Mouse (Mus musculus) myocyte (in vitro differentiated cells): ENCODE results near the gene Ilk. TPM values are rescaled to one million over a fixed set of nuclear protein-coding genes. Genes with fewer than 3 reads are reported as not detected.
"Not testable (repeated sequence)": the region's sequence is repeated elsewhere in the genome, so short reads cannot be mapped to it uniquely, and the experiment has no call there.

ENCODE experiments used
- H3K27me3 ChIP-seq: one replicate; pipeline ENCODE4 v1.6.1; 2011; ENCODE audit not compliant: control insufficient read depth, insufficient read depth, insufficient read length
- H3K36me3 ChIP-seq: one replicate; pipeline ENCODE4 v1.6.1; 2011; ENCODE audit not compliant: control insufficient read depth, insufficient read depth
- H3K4me2 ChIP-seq: one replicate; pipeline ENCODE4 v1.6.1; 2011; ENCODE audit warnings: low read depth, control low read depth
- H3K4me3 ChIP-seq: one replicate; pipeline ENCODE4 v1.5.1; 2011; ENCODE audit warnings: mild to moderate bottlenecking, control low read depth, moderate library complexity
- H3K79me2 ChIP-seq: one replicate; pipeline ENCODE4 v1.6.1; 2011; ENCODE audit not compliant: control insufficient read depth, insufficient read depth
- H3ac ChIP-seq: one replicate; pipeline ENCODE4 v1.6.1; 2011; ENCODE audit not compliant: control insufficient read depth, insufficient read length
- CEBPB ChIP-seq: IDR thresholded peaks from 2 replicates; pipeline ENCODE4 v1.6.1; 2011; ENCODE audit warnings: mild to moderate bottlenecking, moderate library complexity; ENCODE audit not compliant: poor library complexity, insufficient read depth, severe bottlenecking
- E2F4 ChIP-seq: IDR thresholded peaks from one replicate; pipeline ENCODE4 v1.6.1; 2011; ENCODE audit warnings: mild to moderate bottlenecking, control low read depth, moderate library complexity; ENCODE audit not compliant: insufficient read depth
- MAX ChIP-seq: IDR thresholded peaks from one replicate; pipeline ENCODE4 v1.6.1; 2011; ENCODE audit warnings: low read depth, mild to moderate bottlenecking, control low read depth
- MYOD1 ChIP-seq, 3 experiments: IDR thresholded peaks; one replicate each; pipeline ENCODE4 v1.6.1; 2011; ENCODE audit warnings: control low read depth in 2 of 3, low read depth in 2 of 3, mild to moderate bottlenecking in 2 of 3, moderate library complexity in 1 of 3; ENCODE audit not compliant: insufficient read length in 2 of 3, control insufficient read depth in 1 of 3
- MYOG ChIP-seq, 3 experiments: IDR thresholded peaks; one replicate each; pipeline ENCODE4 v1.6.1; 2011; ENCODE audit warnings: control low read depth in 2 of 3, low read depth in 2 of 3, mild to moderate bottlenecking in 2 of 3; ENCODE audit not compliant: insufficient read length in 2 of 3, control insufficient read depth in 1 of 3, insufficient read depth in 1 of 3
- POLR2A ChIP-seq: IDR thresholded peaks from one replicate; pipeline ENCODE4 v1.6.1; 2011; ENCODE audit warnings: low read depth, mild to moderate bottlenecking, control low read depth, moderate library complexity; ENCODE audit not compliant: insufficient read length
- POLR2AphosphoS2 ChIP-seq: IDR thresholded peaks from one replicate; pipeline ENCODE4 v1.6.1; 2011; ENCODE audit warnings: low read depth, control low read depth; ENCODE audit not compliant: insufficient read length
- REST ChIP-seq: IDR thresholded peaks from one replicate; pipeline ENCODE4 v1.6.1; 2011; ENCODE audit warnings: mild to moderate bottlenecking, control low read depth, moderate library complexity; ENCODE audit not compliant: insufficient read depth, insufficient read length
- SRF ChIP-seq: IDR thresholded peaks from one replicate; pipeline ENCODE4 v1.6.1; 2011; ENCODE audit warnings: low read depth; ENCODE audit not compliant: control insufficient read depth, insufficient read length
- TCF12 ChIP-seq: IDR thresholded peaks from one replicate; pipeline ENCODE4 v1.6.1; 2011; ENCODE audit warnings: mild to moderate bottlenecking, control low read depth; ENCODE audit not compliant: poor library complexity, insufficient read depth, severe bottlenecking
- TCF3 ChIP-seq: IDR thresholded peaks from one replicate; pipeline ENCODE4 v1.6.1; 2011; ENCODE audit warnings: low read depth, control low read depth; ENCODE audit not compliant: insufficient read length
- USF1 ChIP-seq: IDR thresholded peaks from one replicate; pipeline ENCODE4 v1.6.1; 2011; ENCODE audit warnings: low read depth, mild to moderate bottlenecking, control low read depth, moderate library complexity
- polyA plus RNA-seq: library from polyadenylated mRNA; unstranded; fragments of >200 nt; fragmentation: generic; extraction: Trizol; gene quantifications from one replicate; pipeline ENCODE4 v1.2.1, GENCODE M21; 2012; ENCODE audit warnings: missing spikeins

The Ilk gene
- polyA plus RNA-seq, 1 experiment = 250 TPM

DNA sequence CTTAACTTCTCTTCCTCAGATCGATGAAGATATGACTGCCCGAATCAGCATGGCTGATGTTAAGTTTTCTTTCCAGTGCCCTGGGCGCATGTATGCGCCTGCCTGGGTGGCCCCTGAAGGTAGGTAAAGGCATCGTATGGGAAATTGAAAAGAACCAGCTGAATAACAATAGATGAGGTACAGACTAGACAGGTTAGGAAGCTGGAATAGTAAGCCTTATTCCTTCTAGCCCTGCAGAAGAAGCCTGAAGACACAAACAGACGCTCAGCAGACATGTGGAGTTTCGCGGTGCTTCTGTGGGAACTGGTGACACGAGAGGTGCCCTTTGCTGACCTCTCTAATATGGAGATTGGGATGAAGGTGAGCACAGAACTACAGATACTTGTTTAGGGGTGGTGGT is 5.6 kb downstream of the Ilk start:
- no peak overlapping the region for H3ac ChIP-seq

DNA sequence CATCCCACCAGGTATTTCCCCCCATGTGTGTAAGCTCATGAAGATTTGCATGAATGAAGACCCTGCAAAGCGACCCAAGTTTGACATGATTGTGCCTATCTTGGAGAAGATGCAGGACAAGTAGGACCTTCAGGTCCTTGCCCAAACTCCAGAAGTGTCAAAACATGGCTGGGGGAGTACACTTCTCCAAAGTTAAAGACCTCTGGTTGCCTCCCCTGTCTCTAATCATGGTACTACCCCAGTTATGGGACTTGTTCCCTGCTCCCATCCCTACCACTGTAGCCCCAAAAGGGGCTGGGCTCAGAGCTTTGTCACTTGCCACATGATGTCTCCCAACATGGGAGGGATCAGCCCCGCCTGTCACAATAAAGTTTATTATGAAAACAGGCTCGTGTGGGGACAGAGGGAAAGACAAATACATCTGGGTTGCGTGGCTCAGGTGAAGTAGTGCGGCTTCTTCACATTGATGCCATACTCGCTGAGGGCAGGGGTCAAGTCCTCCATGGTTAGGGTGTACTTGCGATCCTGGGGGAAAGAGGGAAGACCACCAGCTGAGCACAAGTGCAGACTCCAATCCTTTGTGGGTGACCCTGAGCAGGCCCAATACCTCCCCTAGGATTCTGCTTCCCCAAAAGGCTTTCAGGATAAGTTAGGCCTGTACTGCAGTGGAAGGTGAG is 6.3 kb downstream of the Ilk start:
- not testable (repeated sequence) for H3ac ChIP-seq, H3K27me3 ChIP-seq, H3K4me2 ChIP-seq
- TF ChIP-seq POLR2A = peak; percentile 17
- Histone ChIP-seq H3K4me3 (peak overlapping the region; percentile 32), H3K79me2 (peaks cover 36% of the 10 kb centered on the region), H3K36me3 (peaks cover 23% of the 10 kb centered on the region)

More for the DNA sequence above, 5.6 kb downstream of the Ilk start:
- Histone ChIP-seq H3K4me2 (no peak overlapping the region), H3K36me3 (peaks cover 23% of the 10 kb centered on the region), H3K79me2 (peaks cover 43% of the 10 kb centered on the region), H3K27me3 (no peaks in the 10 kb centered on the region), H3K4me3 (no peak overlapping the region)
- TF ChIP-seq SRF = no peak
- no peak for TF ChIP-seq MYOD1 (IDR thresholded peaks at IDR 0.05; ENCODE audit: control insufficient read depth in 1 of 3, insufficient read length in 2 of 3, low read depth in 2 of 3)
- TF ChIP-seq MYOG (IDR thresholded peaks at IDR 0.05; ENCODE audit: control insufficient read depth in 1 of 3, insufficient read depth in 1 of 3, insufficient read length in 2 of 3, low read depth in 2 of 3) = no peak
- TF ChIP-seq POLR2AphosphoS2 = no peak
- TF ChIP-seq POLR2A = no peak
- TF ChIP-seq CEBPB = no peak
- no peak for TF ChIP-seq TCF12
- no peak for TF ChIP-seq TCF3

DNA sequence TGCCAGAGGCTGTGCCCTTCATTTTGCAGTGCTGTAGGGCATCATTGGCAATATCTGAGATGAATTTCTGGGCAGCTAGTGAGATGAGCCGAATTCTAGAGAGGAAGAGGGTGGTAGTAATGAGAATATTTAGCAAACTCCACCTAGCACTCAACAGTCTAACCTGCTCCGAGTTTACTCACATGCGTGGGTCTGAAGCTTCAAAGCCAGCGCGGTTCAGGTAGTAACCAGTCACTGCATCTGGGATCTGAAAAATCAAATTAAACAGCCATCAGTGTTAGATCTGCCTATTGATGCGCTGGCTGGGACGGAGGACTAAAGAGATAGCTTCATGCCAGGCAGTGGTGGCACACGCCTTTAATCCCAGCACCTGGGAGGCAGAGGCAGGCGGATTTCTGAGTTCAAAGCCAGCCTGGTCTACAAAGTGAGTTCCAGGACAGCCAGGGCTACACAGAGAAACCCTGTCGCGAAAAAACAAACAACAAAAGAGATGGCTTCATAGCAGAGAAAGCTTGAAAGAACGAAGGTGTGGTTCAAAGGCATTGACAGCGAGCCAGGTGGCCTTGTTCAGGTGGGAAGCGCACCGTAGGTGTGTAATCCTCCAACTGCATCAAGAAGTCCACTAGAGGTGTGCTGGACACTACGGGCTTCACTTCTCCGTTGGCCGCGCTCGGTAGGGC is 7.0 kb downstream of the Ilk start:
- peak overlapping the region; percentile 68 for H3K4me2 ChIP-seq
- H3K79me2 ChIP-seq = peaks cover 29% of the 10 kb centered on the region
- H3K27me3 ChIP-seq = not testable (repeated sequence)
- peak overlapping the region; percentile 51 for H3ac ChIP-seq
- peaks cover 23% of the 10 kb centered on the region for H3K36me3 ChIP-seq
- H3K4me3 ChIP-seq = peak overlapping the region; percentile 32
- peak; percentile 95 for TF ChIP-seq POLR2AphosphoS2

DNA sequence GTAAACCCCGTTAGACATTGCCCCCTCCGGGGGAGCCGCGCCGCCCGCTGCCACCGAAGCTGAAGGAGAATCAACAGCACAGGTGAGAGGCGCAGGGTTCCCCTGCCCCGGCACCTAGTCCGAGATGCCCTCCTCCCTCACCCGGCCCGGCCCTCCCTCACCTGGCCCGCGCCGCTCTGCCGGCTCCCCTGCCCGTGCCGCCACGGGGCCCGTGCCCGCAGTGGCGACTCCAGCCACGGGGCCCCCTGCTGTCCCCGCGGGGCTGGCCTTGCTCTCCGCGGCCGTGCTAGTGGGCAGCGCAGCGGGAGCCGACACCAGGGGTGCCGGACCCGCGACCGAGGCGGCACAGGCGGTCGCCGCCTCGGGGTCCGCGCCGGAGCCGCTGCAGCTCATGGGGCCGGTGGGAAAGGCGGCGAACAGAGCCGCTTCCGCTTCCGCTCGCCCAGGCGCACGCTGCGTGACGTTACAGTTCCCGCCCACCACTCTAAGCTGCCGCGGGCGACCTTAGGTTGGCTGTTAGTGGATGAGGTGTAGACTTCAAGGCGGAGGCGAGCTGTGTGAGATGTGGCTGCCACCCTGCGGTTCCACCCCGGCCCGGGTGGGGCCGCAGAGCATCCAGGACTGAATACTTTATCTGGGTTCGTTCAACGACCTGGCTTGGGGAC is 7.7 kb downstream of the Ilk start, which contains the start of gene Taf10:
Taf10 (minus strand) TSS at position 436 of the 665 bp plus-strand sequence.
- H3ac ChIP-seq = peak within 1 kb of the TSS; percentile 51
- H3K36me3 ChIP-seq = peaks cover 23% of the 10 kb centered on the region
- no peak for TF ChIP-seq REST
- no peak for TF ChIP-seq TCF12
- peak in 1 of 3 experiments; percentile 25 for TF ChIP-seq MYOG (IDR thresholded peaks at IDR 0.05; ENCODE audit: control insufficient read depth in 1 of 3, insufficient read depth in 1 of 3, insufficient read length in 2 of 3, low read depth in 2 of 3)
- TF ChIP-seq MAX = no peak
- TF ChIP-seq E2F4 = no peak
- no peak for TF ChIP-seq CEBPB
- TF ChIP-seq POLR2A = peak; percentile 80
- no peak for TF ChIP-seq SRF
- TF ChIP-seq MYOD1 (IDR thresholded peaks at IDR 0.05; ENCODE audit: control insufficient read depth in 1 of 3, insufficient read length in 2 of 3, low read depth in 2 of 3) = no peak
- no peak for TF ChIP-seq TCF3
- TF ChIP-seq USF1 = no peak
- TF ChIP-seq POLR2AphosphoS2 = peak; percentile 84

DNA sequence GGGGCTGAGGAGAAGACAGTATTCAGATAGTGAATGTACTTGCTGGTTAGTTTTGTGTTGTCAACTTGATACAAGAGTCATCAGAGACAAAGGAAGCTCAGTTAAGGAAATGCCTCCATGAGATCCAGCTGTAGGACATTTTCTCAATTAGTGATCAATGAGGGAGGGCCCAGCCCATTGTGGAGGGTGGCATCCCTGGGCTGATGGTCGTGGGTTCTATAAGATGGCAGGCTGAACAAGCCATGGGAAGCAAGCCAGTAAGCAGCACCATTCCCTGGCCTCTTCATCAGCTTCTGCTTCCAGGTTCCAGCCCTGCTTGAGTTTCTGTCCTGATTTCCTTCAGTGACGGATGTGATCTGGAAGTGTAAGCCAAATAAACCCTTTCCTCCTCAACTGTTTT is 11.4 kb downstream of the Ilk start:
- H3ac ChIP-seq = no peak overlapping the region
- H3K36me3 ChIP-seq = peaks cover 5% of the 10 kb centered on the region
- no peak overlapping the region for H3K4me3 ChIP-seq
- peaks cover 5% of the 10 kb centered on the region for H3K79me2 ChIP-seq
- TF ChIP-seq MYOG (IDR thresholded peaks at IDR 0.05; ENCODE audit: control insufficient read depth in 1 of 3, insufficient read depth in 1 of 3, insufficient read length in 2 of 3, low read depth in 2 of 3) = no peak
- no peak for TF ChIP-seq MYOD1 (IDR thresholded peaks at IDR 0.05; ENCODE audit: control insufficient read depth in 1 of 3, insufficient read length in 2 of 3, low read depth in 2 of 3)
- no peak for TF ChIP-seq MAX
- no peak for TF ChIP-seq SRF
- TF ChIP-seq POLR2A = no peak
- TF ChIP-seq E2F4 = no peak
- no peak for TF ChIP-seq REST
- no peak for TF ChIP-seq POLR2AphosphoS2
- TF ChIP-seq TCF12 = no peak
- H3K27me3 ChIP-seq = no peaks in the 10 kb centered on the region
- H3K4me2 ChIP-seq = no peak overlapping the region

More for the DNA sequence above, 7.7 kb downstream of the Ilk start, which contains the start of gene Taf10:
- H3K4me3 ChIP-seq = peak within 1 kb of the TSS; percentile 32
- H3K79me2 ChIP-seq = peaks cover 25% of the 10 kb centered on the region
- peak within 1 kb of the TSS; percentile 68 for H3K4me2 ChIP-seq
- H3K27me3 ChIP-seq = no peaks in the 10 kb centered on the region
